Mouse (Mus musculus): ENCODE data around the gene Adap1.

Gene Adap1

GRCm38 (mm10) chr5:139325395-139325966, at the start of gene Adap1:
Gene Adap1 (minus strand): TSS chr5:139325622.
- no peak for DNase-seq (ENCODE audit: extremely low spot score)

DNA sequence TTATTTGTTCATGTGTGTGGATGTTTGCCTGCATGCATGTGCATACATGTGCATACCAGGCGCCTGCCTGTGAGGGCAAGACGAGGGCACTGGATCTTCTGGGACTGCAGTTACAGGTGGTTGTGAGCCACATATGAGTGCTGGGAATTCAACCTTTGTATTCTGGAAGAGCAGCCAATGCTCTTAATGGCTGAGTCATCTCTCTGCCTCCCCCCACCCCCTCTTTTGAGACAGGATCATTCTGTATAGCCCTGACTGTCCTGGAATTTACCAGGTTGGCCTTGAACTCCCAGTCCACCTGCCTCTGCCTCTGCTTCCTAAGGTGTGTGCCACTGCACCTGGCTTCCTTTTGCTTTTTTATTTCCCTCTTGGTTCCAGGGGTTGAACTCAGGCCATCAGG, 49.4 kb upstream of the Adap1 start:
- no peak for DNase-seq (ENCODE audit: extremely low spot score)

- DNase-seq (ENCODE audit: extremely low spot score): no peak
Observed at GRCm38 (mm10) chr5:139373889-139374444, 48.5 kb upstream of the Adap1 start.

DNA sequence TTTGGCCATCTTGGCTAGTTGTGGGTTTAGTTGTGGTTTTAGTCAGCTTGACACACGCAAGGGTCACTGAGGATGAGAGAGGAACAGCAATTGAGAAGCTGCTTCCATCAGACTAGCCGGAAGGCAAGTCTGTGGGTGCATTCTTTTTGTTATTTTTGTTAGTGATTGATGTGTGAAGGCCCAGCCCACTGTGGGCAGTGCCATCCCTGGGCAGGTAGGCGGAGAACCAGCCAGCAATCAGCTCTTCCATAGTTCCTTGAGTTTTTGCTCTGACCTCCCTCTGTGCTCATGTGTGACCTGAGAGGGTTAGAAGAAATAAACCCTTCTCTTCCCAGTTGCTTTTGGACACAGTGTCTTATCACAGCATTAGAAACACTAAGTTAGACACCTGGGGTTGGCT, 47.7 kb upstream of the Adap1 start:
- no peak for DNase-seq (ENCODE audit: extremely low spot score)

DNA sequence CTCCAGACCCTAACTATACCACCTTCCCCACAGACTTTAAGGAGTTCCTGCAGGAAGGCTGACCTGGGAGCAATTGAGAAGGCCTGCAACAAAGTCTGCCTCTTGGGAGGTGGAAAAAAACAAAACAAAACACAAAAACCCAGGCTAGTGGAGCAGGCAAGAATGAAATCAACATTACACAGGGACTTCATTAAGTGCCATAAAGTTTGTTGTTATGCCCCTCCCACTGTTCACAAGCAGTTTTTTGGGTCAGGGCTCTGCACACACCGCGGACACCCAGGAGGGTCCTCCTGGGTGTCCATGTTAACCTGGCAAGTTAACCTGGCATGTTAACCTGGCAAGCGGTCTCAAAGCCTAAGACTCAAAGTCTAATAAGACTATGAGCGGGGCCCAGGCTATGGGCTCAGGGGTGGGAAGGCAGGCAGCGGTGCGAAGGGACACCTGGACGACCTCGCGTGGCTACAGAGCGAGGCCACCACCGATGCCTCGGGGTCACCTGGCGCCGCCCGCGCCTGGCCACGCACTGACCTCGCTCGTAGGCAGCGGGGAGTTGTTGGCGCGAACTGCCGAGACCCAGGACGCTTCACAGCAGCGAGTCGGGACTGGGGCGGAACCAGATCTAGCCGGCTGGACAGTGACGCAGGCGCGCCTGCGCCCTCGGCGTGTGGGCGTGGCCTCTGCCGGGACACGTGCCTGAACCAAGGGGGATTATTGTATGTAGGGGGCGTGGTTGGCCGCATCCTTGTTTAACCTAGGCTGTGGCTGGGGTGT, 46.4 kb upstream of the Adap1 start:
- peak; percentile 93 for DNase-seq (ENCODE audit: extremely low spot score)

DNA sequence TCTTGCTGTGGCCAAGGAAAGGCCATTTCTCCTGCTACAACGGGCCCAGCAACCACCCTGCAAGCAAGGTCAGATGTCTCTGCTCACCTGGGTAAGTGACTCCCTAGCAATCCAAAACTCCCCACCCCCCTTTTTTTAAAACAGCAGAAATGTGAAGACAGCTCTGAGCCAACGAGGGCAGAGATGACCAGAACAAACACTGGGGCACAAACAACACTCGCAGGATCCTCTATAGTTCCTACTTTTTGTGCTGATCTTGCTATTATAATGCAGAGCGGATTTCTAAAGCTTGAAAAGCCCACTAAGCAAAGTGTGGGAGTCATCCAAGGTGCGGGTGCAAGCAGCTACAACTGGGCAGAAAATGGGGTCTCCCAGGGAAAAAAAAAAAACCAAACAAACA, 45.7 kb upstream of the Adap1 start:
- no peak for DNase-seq (ENCODE audit: extremely low spot score)

- DNase-seq (ENCODE audit: extremely low spot score): no peak
Observed at GRCm38 (mm10) chr5:139370336-139370735, 44.9 kb upstream of the Adap1 start.

- no peak for DNase-seq (ENCODE audit: extremely low spot score)
Observed at GRCm38 (mm10) chr5:139368638-139369320, 43.4 kb upstream of the Adap1 start.

DNA sequence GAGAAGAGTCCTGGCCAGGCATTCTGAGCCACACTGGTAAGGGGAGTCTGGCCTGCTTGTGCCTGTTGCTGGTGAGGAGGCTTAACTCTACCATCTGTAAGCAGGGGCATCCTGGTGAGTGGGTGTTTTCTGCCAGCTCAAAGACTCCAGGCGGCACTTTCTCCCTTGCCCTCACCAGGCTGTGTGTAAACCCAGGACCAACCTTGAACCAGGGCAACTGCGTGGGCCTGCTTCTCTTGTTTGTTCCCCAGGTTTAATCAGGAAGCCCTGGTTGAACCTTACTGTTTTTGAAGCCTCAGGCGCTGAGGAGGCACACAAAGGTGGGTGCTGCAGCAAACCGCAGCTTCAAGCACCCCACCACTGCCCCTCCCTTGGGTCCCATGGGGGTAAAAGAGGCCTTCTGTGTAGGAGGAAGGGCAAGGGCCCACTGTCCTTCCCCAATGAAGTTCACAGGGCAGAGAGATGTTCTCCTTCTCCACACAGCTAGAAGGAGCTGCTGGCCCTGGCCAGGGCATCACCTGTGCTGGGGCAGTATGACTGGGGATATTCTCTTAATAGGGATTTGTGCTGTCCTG, 42.5 kb upstream of the Adap1 start:
- DNase-seq (ENCODE audit: extremely low spot score): no peak

GRCm38 (mm10) chr5:139366484-139366883, 41.1 kb upstream of the Adap1 start:
- no peak for DNase-seq (ENCODE audit: extremely low spot score)

- DNase-seq (ENCODE audit: extremely low spot score): no peak
Observed at GRCm38 (mm10) chr5:139365827-139366226, 40.4 kb upstream of the Adap1 start.

- no peak for DNase-seq (ENCODE audit: extremely low spot score)
Observed at GRCm38 (mm10) chr5:139364911-139365571, 39.6 kb upstream of the Adap1 start.

GRCm38 (mm10) chr5:139364260-139364910, 39.0 kb upstream of the Adap1 start:
- peak; percentile 85 for DNase-seq (ENCODE audit: extremely low spot score)

DNA sequence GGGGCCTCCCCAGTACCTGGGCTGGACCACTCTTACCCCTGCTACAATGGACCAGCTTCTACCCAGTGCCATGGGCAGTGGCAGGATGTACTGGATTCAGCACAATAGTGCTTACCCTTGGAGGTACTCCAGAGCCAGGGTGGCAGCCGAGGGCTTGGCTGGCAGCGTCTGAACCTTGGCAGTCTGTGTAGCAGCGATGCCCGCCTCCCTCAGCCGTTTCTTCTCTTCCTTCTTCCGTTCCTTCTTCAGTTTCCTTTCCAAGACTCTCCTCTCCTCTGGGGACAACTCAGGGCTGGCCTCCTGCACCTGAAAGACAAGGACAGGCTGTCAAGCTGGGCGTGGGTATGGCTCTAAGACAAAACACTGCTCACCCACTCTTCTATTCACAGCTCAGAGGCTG, 38.4 kb upstream of the Adap1 start:
- DNase-seq (ENCODE audit: extremely low spot score): no peak

GRCm38 (mm10) chr5:139359244-139359643, 33.8 kb upstream of the Adap1 start:
- DNase-seq (ENCODE audit: extremely low spot score): no peak

DNA sequence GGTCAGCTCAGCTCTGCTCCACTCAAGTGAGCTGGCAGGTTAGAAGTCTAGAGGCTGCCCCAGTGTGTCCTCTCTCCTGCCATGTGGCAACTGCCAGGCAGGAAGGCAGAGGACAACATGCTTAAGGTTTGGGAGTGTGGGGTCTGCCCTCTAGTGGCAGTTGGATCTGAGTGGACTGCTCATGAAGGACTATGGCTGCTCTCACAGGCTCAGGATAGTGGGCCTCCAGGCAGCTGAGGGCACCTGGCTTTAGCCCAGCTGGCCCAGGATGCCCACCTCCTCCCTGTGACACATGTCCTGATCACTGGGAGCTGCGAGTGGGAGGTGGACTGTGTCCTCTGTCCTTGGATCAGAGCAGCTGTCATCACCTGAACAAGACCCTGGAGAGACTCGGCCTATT, 33.2 kb upstream of the Adap1 start:
- no peak for DNase-seq (ENCODE audit: extremely low spot score)

DNA sequence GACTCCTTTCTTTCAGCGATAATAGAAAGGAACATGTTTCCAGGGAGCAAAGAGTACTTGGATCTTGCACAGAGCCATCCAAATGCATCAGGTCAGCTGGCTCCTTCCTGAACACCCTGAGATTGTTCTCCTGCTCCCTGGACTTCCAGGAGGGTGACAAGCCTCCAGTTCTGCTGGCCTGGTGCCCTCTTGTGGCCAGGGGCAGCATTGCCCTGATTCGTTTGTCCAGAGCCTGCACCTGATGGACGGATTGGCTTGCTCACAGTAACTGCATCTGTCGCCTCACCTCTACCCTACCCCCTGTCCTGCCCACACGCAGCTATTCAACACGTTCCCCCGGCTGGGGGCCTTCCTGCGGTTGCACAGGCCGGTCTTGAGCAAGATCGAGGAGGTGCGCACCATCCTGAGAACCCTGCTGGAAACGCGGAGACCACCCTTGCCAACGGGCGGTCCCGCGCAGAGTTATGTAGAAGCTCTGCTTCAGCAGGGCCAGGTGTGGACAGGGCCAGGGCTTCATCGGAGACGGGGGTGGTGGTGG, 29.9 kb upstream of the Adap1 start:
- DNase-seq (ENCODE audit: extremely low spot score): peak; percentile 71

DNA sequence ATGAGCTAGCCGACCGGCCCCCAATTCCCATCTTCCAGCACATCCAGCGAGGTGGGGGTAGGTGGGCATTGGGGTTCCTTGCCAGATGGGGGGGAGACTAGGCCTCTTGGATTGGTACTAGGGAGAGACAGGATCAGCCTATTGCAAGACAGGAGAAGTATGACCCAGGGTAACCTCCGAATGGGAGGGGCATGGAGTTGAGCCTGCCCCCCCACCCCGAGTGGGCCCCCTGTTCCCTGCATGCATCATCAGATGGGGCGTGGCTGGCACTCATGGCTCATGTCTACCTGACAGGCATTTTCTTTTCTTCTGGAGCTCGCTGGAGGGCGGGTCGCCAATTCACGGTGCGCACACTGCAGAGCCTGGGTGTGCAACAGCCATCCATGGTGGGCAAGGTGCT, 28.5 kb upstream of the Adap1 start:
- DNase-seq (ENCODE audit: extremely low spot score): no peak

DNA sequence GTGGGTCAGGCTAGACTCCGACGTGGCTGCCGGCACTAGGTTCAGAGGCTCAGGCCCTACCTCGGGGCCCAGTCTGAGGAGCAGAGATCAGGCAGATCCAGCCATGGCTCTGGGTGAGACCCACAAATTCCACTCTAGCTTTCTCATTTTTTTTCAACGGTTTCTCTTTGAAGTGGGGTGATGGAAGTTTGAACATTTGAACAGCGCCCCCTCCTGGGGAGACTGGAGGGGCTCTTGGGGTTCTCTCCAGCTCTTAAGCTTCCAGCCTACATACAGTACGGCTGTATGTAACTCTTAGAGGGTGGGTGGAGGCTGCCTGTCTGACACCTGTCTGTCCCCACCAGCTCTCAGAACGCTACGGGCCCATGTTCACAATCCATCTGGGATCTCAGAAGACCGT, 28.1 kb upstream of the Adap1 start:
- no peak for DNase-seq (ENCODE audit: extremely low spot score)

DNA sequence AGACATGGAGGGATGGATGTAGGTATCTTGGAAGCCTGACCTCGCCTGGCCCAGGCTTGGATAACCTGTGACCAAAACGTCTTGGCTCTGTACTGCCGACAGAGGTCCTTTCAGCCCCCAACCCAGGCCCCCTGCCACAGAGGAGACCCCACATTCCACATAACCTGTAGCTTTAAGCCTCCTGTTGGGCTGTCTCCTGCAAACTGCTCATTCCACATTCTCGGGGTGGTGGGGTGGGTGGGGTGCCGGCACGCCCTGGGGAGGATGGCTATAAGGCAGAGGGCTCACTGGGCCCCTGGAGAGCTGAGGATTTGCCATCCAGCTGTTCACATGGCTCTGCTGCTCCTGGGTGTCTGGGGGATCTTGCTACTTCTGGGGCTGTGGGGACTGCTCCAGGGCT, 26.9 kb upstream of the Adap1 start, which contains the start of gene Cyp2w1:
TSS of gene Cyp2w1 (plus strand) at position 301 of the 400 bp plus-strand sequence.
- DNase-seq (ENCODE audit: extremely low spot score): no peak

DNA sequence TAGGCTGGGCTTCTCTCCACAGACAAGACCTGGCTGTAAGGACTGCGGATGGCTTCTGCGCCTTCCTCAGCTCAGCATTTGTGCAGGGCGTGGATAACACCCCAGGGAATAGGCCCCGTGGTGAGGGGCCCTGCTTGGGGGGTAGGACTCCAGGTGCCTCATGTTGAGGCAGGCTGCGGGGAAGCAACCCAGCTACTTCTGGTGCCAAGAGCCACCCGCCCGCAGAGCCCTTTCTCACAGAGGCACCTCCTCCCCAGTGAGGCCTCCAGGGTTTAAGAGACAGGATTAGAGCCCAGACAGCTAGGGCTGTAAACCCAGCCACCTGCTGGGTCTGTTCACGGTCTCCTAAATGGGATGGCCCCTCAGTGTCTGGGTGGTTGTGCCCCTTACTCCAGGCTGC, 26.2 kb upstream of the Adap1 start:
- no peak for DNase-seq (ENCODE audit: extremely low spot score)
